8 mouse cellular contexts compared by ENCODE assay signal in genomic region chr3:97609201-97609844, GRCm38 (mm10). TPM values are rescaled to one million over a fixed set of nuclear protein-coding genes. Genes with fewer than 3 reads are reported as not detected.
A peak's percentile ranks its signal among the peaks of the same experiment; 100 is the strongest.
DNase-seq lines count a peak whose midpoint lies in the region; ATAC-seq and TF ChIP-seq lines count a peak whose summit lies in the region.

No protein-coding gene starts in this region.

- H3K4me1 ChIP-seq in forebrain, embryonic 15.5 days = peaks cover 10% of the 10 kb centered on the region
- H3K4me1 ChIP-seq in lung, embryonic 16.5 days (replicated peaks; ENCODE audit: control insufficient read depth, insufficient read depth, low read length) = peaks cover 8% of the 10 kb centered on the region; the same call in 1 of the 2 replicates
- H3K4me1 ChIP-seq in small intestine, adult 2 months (ENCODE audit: control insufficient read depth, insufficient read depth, insufficient read length, low read length) = peaks cover 6% of the 10 kb centered on the region; the same call in 1 of the 2 replicates

- no peak for TF ChIP-seq POLR2A in small intestine, adult 2 months (IDR thresholded peaks at IDR 0.05; ENCODE audit: low read depth, low read length)

- peak overlapping the region; percentile 90 for H3K27ac ChIP-seq in forebrain, embryonic 15.5 days (replicated peaks)
- peak overlapping the region; percentile 93 for H3K27ac ChIP-seq in lung, embryonic 16.5 days (ENCODE audit: low read length)
- H3K27ac ChIP-seq in small intestine, adult 2 months (ENCODE audit: insufficient read depth, low read depth, low read length) = peak overlapping the region; percentile 85

- WGBS in forebrain, embryonic 15.5 days = 2% methylated on average over 20 of the region's 20 CpGs
- whole genome bisulfite sequencing in lung, embryonic 16.5 days = 4% methylated on average over 20 of the region's 20 CpGs
- under 1% methylated on average over 20 of the region's 20 CpGs for WGBS in small intestine, adult 2 months

- peak; percentile 13 for DNase-seq in gastrocnemius, postnatal 10 days
- DNase-seq in gastrocnemius, postnatal 14 days = no peak
- DNase-seq in c-Kit-positive CD71-negative TER-119-negative erythroid progenitor cells, embryonic 14.5 days (ENCODE audit: low read depth) = peak; percentile 40
- DNase-seq in kidney, adult 11 months = peak; percentile 43

- H3K27me3 ChIP-seq in forebrain, embryonic 15.5 days = no peaks in the 10 kb centered on the region
- no peaks in the 10 kb centered on the region for H3K27me3 ChIP-seq in lung, embryonic 16.5 days (ENCODE audit: control insufficient read depth, insufficient read depth, low read depth, low read length)
- no peaks in the 10 kb centered on the region for H3K27me3 ChIP-seq in small intestine, adult 2 months (ENCODE audit: control insufficient read depth, insufficient read depth, low read length)

- intact Hi-C loops in gastrocnemius, postnatal 14 days (cut with DNase I; ENCODE audit: low total_unique reads) = no loop called here

- H3K36me3 ChIP-seq in forebrain, embryonic 15.5 days = no peaks in the 10 kb centered on the region
- no peaks in the 10 kb centered on the region for H3K36me3 ChIP-seq in lung, embryonic 16.5 days (ENCODE audit: control insufficient read depth, insufficient read depth, low read length)
- H3K36me3 ChIP-seq in small intestine, adult 2 months (ENCODE audit: control insufficient read depth, insufficient read depth, low read length) = no peaks in the 10 kb centered on the region; the same call in 1 of the 2 replicates

- H3K4me3 ChIP-seq in forebrain, embryonic 15.5 days = peak overlapping the region; percentile 77
- peak overlapping the region; percentile 85 for H3K4me3 ChIP-seq in lung, embryonic 16.5 days (ENCODE audit: low read length)
- H3K4me3 ChIP-seq in small intestine, adult 2 months (ENCODE audit: low read depth, low read length) = peak overlapping the region; percentile 81

- no peaks in the 10 kb centered on the region for H3K9me3 ChIP-seq in forebrain, embryonic 15.5 days
- no peaks in the 10 kb centered on the region for H3K9me3 ChIP-seq in lung, embryonic 16.5 days (ENCODE audit: control insufficient read depth, low read length)

- H3K9ac ChIP-seq in forebrain, embryonic 15.5 days (replicated peaks) = peak overlapping the region; percentile 90
- H3K9ac ChIP-seq in lung, embryonic 16.5 days (ENCODE audit: low read length) = peak overlapping the region; percentile 95

- H3K4me2 ChIP-seq in forebrain, embryonic 15.5 days (replicated peaks) = peak overlapping the region; percentile 48
- H3K4me2 ChIP-seq in lung, embryonic 16.5 days (ENCODE audit: low read depth, low read length) = peak overlapping the region; percentile 97

- peak; percentile 35; the same call in 1 of the 2 replicates for TF ChIP-seq CTCF in small intestine, adult 2 months (IDR thresholded peaks at IDR 0.05; ENCODE audit: extremely low read depth, insufficient read length, insufficient replicate concordance, low read depth, low read length)

- ATAC-seq in forebrain, embryonic 15.5 days (replicated peaks) = no peak; the same call in 1 of the 2 replicates
- ATAC-seq in lung, embryonic 16.5 days (ENCODE audit: low read depth) = peak; percentile 35
- no peak for ATAC-seq in frontal cortex, adult (ENCODE audit: low TSS enrichment)

RNA-seq across cellular contexts. Expression of gene Chd1l, which starts 0.7 kb away (rescaled TPM):
- total RNA-seq in gastrocnemius, postnatal 10 days (2021) = 10 to 100 TPM; 11.7 to 11.8 TPM
- 10 to 100 TPM in 1 of 2 experiments, 1 to 10 TPM in 1; 10.0 to 11.2 TPM for total RNA-seq in gastrocnemius, postnatal 14 days (2021)
- 6.8 and 8.5 TPM in 2 replicates for polyA plus RNA-seq in forebrain, embryonic 15.5 days (2015; fragmentation: Nextera tagmentation; extraction: Ambion mirVana)
- 16.5 and 17.9 TPM in 2 replicates for polyA plus RNA-seq in lung, embryonic 16.5 days (2015; fragmentation: Nextera tagmentation; extraction: Ambion mirVana)
- polyA plus RNA-seq in small intestine, adult 2 months (2012; rRNA removed) = 1.5 and 2.3 TPM in 2 replicates

RNA-seq across cellular contexts. Expression of gene Fmo5, which starts 19.3 kb away (rescaled TPM):
- 1 to 10 TPM; 3.8 to 4.5 TPM for total RNA-seq in gastrocnemius, postnatal 10 days (2021)
- 1 to 10 TPM; 3.8 to 4.1 TPM for total RNA-seq in gastrocnemius, postnatal 14 days (2021)
- 0.66 and 1.0 TPM in 2 replicates for polyA plus RNA-seq in forebrain, embryonic 15.5 days (2015; fragmentation: Nextera tagmentation; extraction: Ambion mirVana)
- polyA plus RNA-seq in lung, embryonic 16.5 days (2015; fragmentation: Nextera tagmentation; extraction: Ambion mirVana) = 3.9 and 5.3 TPM in 2 replicates
- 11.3 and 84.1 TPM in 2 replicates for polyA plus RNA-seq in small intestine, adult 2 months (2012; rRNA removed)

RNA-seq across cellular contexts. Expression of gene Prkab2, which starts 48.7 kb away (rescaled TPM):
- 10 to 100 TPM; 58.2 to 66.6 TPM for total RNA-seq in gastrocnemius, postnatal 10 days (2021)
- total RNA-seq in gastrocnemius, postnatal 14 days (2021) = 10 to 100 TPM; 65.3 to 69.8 TPM
- 9.5 and 10.0 TPM in 2 replicates for polyA plus RNA-seq in forebrain, embryonic 15.5 days (2015; fragmentation: Nextera tagmentation; extraction: Ambion mirVana)
- 4.9 and 5.2 TPM in 2 replicates for polyA plus RNA-seq in lung, embryonic 16.5 days (2015; fragmentation: Nextera tagmentation; extraction: Ambion mirVana)
- polyA plus RNA-seq in small intestine, adult 2 months (2012; rRNA removed) = 0.90 and 1.2 TPM in 2 replicates
